Mouse (Mus musculus): ENCODE measurements around the gene Neurl4. TPM values are rescaled to one million over a fixed set of nuclear protein-coding genes. Genes with fewer than 3 reads are reported as not detected.

The Neurl4 gene
- polyA plus RNA-seq, 1 experiment: 23.9 TPM

GRCm38 (mm10) chr11:69881787-69882670 lies 18.8 kb upstream of the Neurl4 start:
- TF ChIP-seq POLR2A (IDR thresholded peaks at IDR 0.05; ENCODE audit: low read depth, low read length) (no peak), CTCF (IDR thresholded peaks at IDR 0.05; ENCODE audit: extremely low read depth, insufficient read length, insufficient replicate concordance, low read depth, low read length) (no peak)
- WGBS: 61% methylated on average over 21 of the region's 21 CpGs

GRCm38 (mm10) chr11:69883066-69883465 lies 17.8 kb upstream of the Neurl4 start:
- WGBS: 67% methylated on average over 4 of the region's 4 CpGs
- no peaks in the 10 kb centered on the region for H3K36me3 ChIP-seq (ENCODE audit: control insufficient read depth, insufficient read depth, low read length)
- TF ChIP-seq CTCF (IDR thresholded peaks at IDR 0.05; ENCODE audit: extremely low read depth, insufficient read length, insufficient replicate concordance, low read depth, low read length): peak; percentile 48; the same call in 1 of the 2 replicates
- no peak for TF ChIP-seq POLR2A (IDR thresholded peaks at IDR 0.05; ENCODE audit: low read depth, low read length)
- peaks cover 10% of the 10 kb centered on the region for H3K4me1 ChIP-seq (ENCODE audit: control insufficient read depth, insufficient read depth, insufficient read length, low read length)
- no peak overlapping the region for H3K27ac ChIP-seq (ENCODE audit: insufficient read depth, low read depth, low read length)
- no peaks in the 10 kb centered on the region for H3K27me3 ChIP-seq (ENCODE audit: control insufficient read depth, insufficient read depth, low read length)
- H3K4me3 ChIP-seq (ENCODE audit: low read depth, low read length): no peak overlapping the region

More at GRCm38 (mm10) chr11:69881787-69882670, 18.8 kb upstream of the Neurl4 start:
- Histone ChIP-seq H3K27ac (ENCODE audit: insufficient read depth, low read depth, low read length) (peak overlapping the region; percentile 75), H3K4me3 (ENCODE audit: low read depth, low read length) (peak overlapping the region; percentile 68), H3K36me3 (ENCODE audit: control insufficient read depth, insufficient read depth, low read length) (no peaks in the 10 kb centered on the region), H3K4me1 (ENCODE audit: control insufficient read depth, insufficient read depth, insufficient read length, low read length) (peaks cover 10% of the 10 kb centered on the region), H3K27me3 (ENCODE audit: control insufficient read depth, insufficient read depth, low read length) (no peaks in the 10 kb centered on the region)

- no peak overlapping the region for H3K4me3 ChIP-seq (ENCODE audit: low read depth, low read length)
- H3K27me3 ChIP-seq (ENCODE audit: control insufficient read depth, insufficient read depth, low read length): no peaks in the 10 kb centered on the region
- WGBS: 80% methylated on average over 8 of the region's 8 CpGs
- no peaks in the 10 kb centered on the region for H3K36me3 ChIP-seq (ENCODE audit: control insufficient read depth, insufficient read depth, low read length)
- TF ChIP-seq POLR2A (IDR thresholded peaks at IDR 0.05; ENCODE audit: low read depth, low read length): no peak
- TF ChIP-seq CTCF (IDR thresholded peaks at IDR 0.05; ENCODE audit: extremely low read depth, insufficient read length, insufficient replicate concordance, low read depth, low read length): no peak
- 0 out of 2 replicates have a peak overlapping the region, but pooled peaks have one; percentile 25 for H3K27ac ChIP-seq (ENCODE audit: insufficient read depth, low read depth, low read length)
- peaks cover 10% of the 10 kb centered on the region for H3K4me1 ChIP-seq (ENCODE audit: control insufficient read depth, insufficient read depth, insufficient read length, low read length)
Observed at GRCm38 (mm10) chr11:69883527-69884151, 17.2 kb upstream of the Neurl4 start.

- Histone ChIP-seq H3K36me3 (ENCODE audit: control insufficient read depth, insufficient read depth, low read length) (no peaks in the 10 kb centered on the region), H3K4me3 (ENCODE audit: low read depth, low read length) (no peak overlapping the region), H3K27me3 (ENCODE audit: control insufficient read depth, insufficient read depth, low read length) (no peaks in the 10 kb centered on the region), H3K4me1 (ENCODE audit: control insufficient read depth, insufficient read depth, insufficient read length, low read length) (peaks cover 10% of the 10 kb centered on the region), H3K27ac (ENCODE audit: insufficient read depth, low read depth, low read length) (0 out of 2 replicates have a peak overlapping the region, but pooled peaks have one; percentile 25)
- TF ChIP-seq CTCF (IDR thresholded peaks at IDR 0.05; ENCODE audit: extremely low read depth, insufficient read length, insufficient replicate concordance, low read depth, low read length) (no peak), POLR2A (IDR thresholded peaks at IDR 0.05; ENCODE audit: low read depth, low read length) (no peak)
- WGBS: 48% methylated on average over 9 of the region's 9 CpGs
Observed at GRCm38 (mm10) chr11:69884240-69884639, 16.6 kb upstream of the Neurl4 start.

- H3K4me3 ChIP-seq (ENCODE audit: low read depth, low read length): no peak overlapping the region
- H3K27ac ChIP-seq (ENCODE audit: insufficient read depth, low read depth, low read length): no peak overlapping the region
- TF ChIP-seq CTCF (IDR thresholded peaks at IDR 0.05; ENCODE audit: extremely low read depth, insufficient read length, insufficient replicate concordance, low read depth, low read length): no peak
- TF ChIP-seq POLR2A (IDR thresholded peaks at IDR 0.05; ENCODE audit: low read depth, low read length): no peak
- H3K27me3 ChIP-seq (ENCODE audit: control insufficient read depth, insufficient read depth, low read length): no peaks in the 10 kb centered on the region
- H3K4me1 ChIP-seq (ENCODE audit: control insufficient read depth, insufficient read depth, insufficient read length, low read length): peaks cover 8% of the 10 kb centered on the region
- 78% methylated on average over 8 of the region's 8 CpGs for WGBS
- H3K36me3 ChIP-seq (ENCODE audit: control insufficient read depth, insufficient read depth, low read length): no peaks in the 10 kb centered on the region
Observed at GRCm38 (mm10) chr11:69884663-69885062, 16.2 kb upstream of the Neurl4 start.

- H3K4me1 ChIP-seq (ENCODE audit: control insufficient read depth, insufficient read depth, insufficient read length, low read length): no peaks in the 10 kb centered on the region
- no peak overlapping the region for H3K27ac ChIP-seq (ENCODE audit: insufficient read depth, low read depth, low read length)
- H3K27me3 ChIP-seq (ENCODE audit: control insufficient read depth, insufficient read depth, low read length): no peaks in the 10 kb centered on the region
- TF ChIP-seq CTCF (IDR thresholded peaks at IDR 0.05; ENCODE audit: extremely low read depth, insufficient read length, insufficient replicate concordance, low read depth, low read length): peak; percentile 40; the same call in 1 of the 2 replicates
- no peak for TF ChIP-seq POLR2A (IDR thresholded peaks at IDR 0.05; ENCODE audit: low read depth, low read length)
- WGBS: 58% methylated on average over 8 of the region's 8 CpGs
- no peaks in the 10 kb centered on the region for H3K36me3 ChIP-seq (ENCODE audit: control insufficient read depth, insufficient read depth, low read length)
- no peak overlapping the region for H3K4me3 ChIP-seq (ENCODE audit: low read depth, low read length)
Observed at GRCm38 (mm10) chr11:69886907-69887635, 13.8 kb upstream of the Neurl4 start.

Measured in small intestine, adult 2 months (tissue).